Mouse (Mus musculus) midbrain, embryonic 14.5 days (tissue): ENCODE data around the gene Hist2h3c2. TPM values are rescaled to one million over a fixed set of nuclear protein-coding genes. Genes with fewer than 3 reads are reported as not detected.

Experiments
- ATAC-seq: fragments of 200-750 bp; cut with Nextera tagmentation; 2 replicates; pipeline ENCODE4 v1.8.0; 2017; ENCODE audit warnings: moderate number of reproducible peaks, moderate library complexity; ENCODE audit not compliant: low FRiP score, low TSS enrichment
- DNase-seq: peaks from one replicate; pipeline ENCODE4 v3.0.0-alpha.2; 2015
- H3K27ac ChIP-seq: fragments of 300-500 bp; sonication (generic); replicated peaks from 2 replicates; pipeline ENCODE4 v1.5.1; 2014; ENCODE audit warnings: mild to moderate bottlenecking, low read depth, low read length, moderate library complexity
- H3K27me3 ChIP-seq: fragments of 300-500 bp; sonication (generic); 2 replicates; pipeline ENCODE4 v1.6.1; 2014; ENCODE audit warnings: low read length, control low read depth, mixed read lengths; ENCODE audit not compliant: control insufficient read depth, insufficient read depth
- H3K36me3 ChIP-seq: fragments of 300-500 bp; sonication (generic); 2 replicates; pipeline ENCODE4 v1.6.1; 2014; ENCODE audit warnings: low read length, control low read depth; ENCODE audit not compliant: control insufficient read depth, insufficient read depth
- H3K4me1 ChIP-seq: fragments of 300-500 bp; sonication (generic); 2 replicates; pipeline ENCODE4 v1.6.1; 2014; ENCODE audit warnings: mild to moderate bottlenecking, antibody characterized with exemption, low read length, control low read depth; ENCODE audit not compliant: control insufficient read depth, insufficient read depth
- H3K4me2 ChIP-seq: fragments of 300-500 bp; sonication (generic); 2 replicates; pipeline ENCODE4 v1.6.1; 2014; ENCODE audit warnings: mild to moderate bottlenecking, low read length, moderate library complexity
- H3K4me3 ChIP-seq: fragments of 300-500 bp; sonication (generic); replicated peaks from 2 replicates; pipeline ENCODE4 v1.5.1; 2014; ENCODE audit warnings: low read depth, low read length
- H3K9ac ChIP-seq: fragments of 300-500 bp; sonication (generic); replicated peaks from 2 replicates; pipeline ENCODE4 v1.6.1; 2014; ENCODE audit warnings: mild to moderate bottlenecking, low read length, moderate library complexity
- H3K9me3 ChIP-seq: fragments of 300-500 bp; sonication (generic); 2 replicates; pipeline ENCODE4 v1.6.1; 2016; ENCODE audit warnings: low read length, control low read depth, mixed read lengths; ENCODE audit not compliant: control insufficient read depth
- WGBS: fragments of 180-500 bp; shearing (Covaris S2); extraction: QIAGEN DNeasy Blood & Tissue Kit; methylation state at CpG from one replicate; pipeline ENCODE4 v1.1.7; 2014; 5-methylcytosine and 5-hydroxymethylcytosine counted together
- microRNA-seq: library from miRNA; unstranded; fragments of <30 nt; microRNA quantifications from one replicate; pipeline ENCODE4, GENCODE M21; 2016
- polyA plus RNA-seq: library from polyadenylated mRNA; unstranded; fragments of >200 nt; fragmentation: Nextera tagmentation; extraction: Ambion mirVana; gene quantifications from 2 replicates; pipeline ENCODE4 v1.2.1, GENCODE M21; 2014

The Hist2h3c2 gene
- polyA plus RNA-seq, 1 experiment from 2014 or later, result 3.4 TPM

GRCm38 (mm10) chr3:96198181-96198580 is 40.7 kb downstream of the Hist2h3c2 start:
- DNase-seq, result peak; percentile 50
- Histone ChIP-seq H3K9me3 (no peaks in the 10 kb centered on the region), H3K27me3 (no peaks in the 10 kb centered on the region), H3K27ac (0 out of 2 replicates have a peak overlapping the region, but pooled peaks have one; percentile 22), H3K36me3 (peaks cover 20% of the 10 kb centered on the region), H3K9ac (peak overlapping the region; percentile 28; the same call in 1 of the 2 replicates), H3K4me3 (peak overlapping the region; percentile 60), H3K4me2 (peak overlapping the region; percentile 98), H3K4me1 (peaks cover 15% of the 10 kb centered on the region)
- ATAC-seq, result no peak
- 2% methylated on average over 6 of the region's 6 CpGs for WGBS

DNA sequence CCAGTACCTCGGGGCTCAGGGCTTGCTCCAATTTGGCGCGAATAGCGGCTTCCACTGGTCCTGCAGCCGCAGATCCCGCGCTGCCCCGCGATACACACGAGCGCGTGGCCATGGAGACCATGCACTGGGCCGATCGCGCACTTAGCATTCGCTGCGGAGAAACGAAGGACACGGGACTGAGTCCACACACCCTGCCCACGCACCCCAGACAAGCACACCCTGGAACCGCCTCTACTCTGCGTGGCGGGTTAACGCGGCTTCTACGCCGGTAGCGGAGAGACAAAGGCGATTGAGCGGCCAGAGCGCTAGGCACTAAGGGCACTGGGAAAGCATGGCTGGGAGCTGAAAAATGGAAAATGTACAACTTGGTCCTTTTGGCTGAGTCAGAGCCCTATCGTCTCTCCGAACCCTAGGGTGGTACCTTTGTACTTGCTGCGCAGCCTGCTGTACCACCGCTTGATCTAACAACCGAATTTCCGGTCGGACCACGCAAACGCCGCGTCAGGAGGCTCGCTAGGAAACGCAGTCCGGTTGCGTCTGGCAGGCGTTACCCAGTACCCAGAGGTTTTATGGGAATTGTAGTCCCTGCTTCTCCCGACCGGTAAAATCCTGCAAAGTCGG is 41.7 kb downstream of the Hist2h3c2 start:
- ATAC-seq (peak; percentile 94), DNase-seq (peak; percentile 96)
- WGBS, result under 1% methylated on average over 50 of the region's 50 CpGs
- Histone ChIP-seq H3K4me1 (peaks cover 15% of the 10 kb centered on the region), H3K9ac (peak overlapping the region; percentile 91), H3K4me2 (peak overlapping the region; percentile 98), H3K27ac (peak overlapping the region; percentile 98), H3K27me3 (no peaks in the 10 kb centered on the region), H3K9me3 (no peaks in the 10 kb centered on the region), H3K36me3 (peaks cover 29% of the 10 kb centered on the region), H3K4me3 (peak overlapping the region; percentile 60)

GRCm38 (mm10) chr3:96196437-96197128 is 42.3 kb downstream of the Hist2h3c2 start:
- Histone ChIP-seq H3K27ac (peak overlapping the region; percentile 98), H3K27me3 (no peaks in the 10 kb centered on the region), H3K4me3 (peak overlapping the region; percentile 60), H3K4me1 (peaks cover 15% of the 10 kb centered on the region), H3K9ac (peak overlapping the region; percentile 91), H3K9me3 (no peaks in the 10 kb centered on the region), H3K36me3 (peaks cover 35% of the 10 kb centered on the region), H3K4me2 (peak overlapping the region; percentile 98)
- no peak for DNase-seq
- WGBS, result 20% methylated on average over 27 of the region's 27 CpGs
- ATAC-seq, result peak; percentile 7; the same call in 1 of the 2 replicates

DNA sequence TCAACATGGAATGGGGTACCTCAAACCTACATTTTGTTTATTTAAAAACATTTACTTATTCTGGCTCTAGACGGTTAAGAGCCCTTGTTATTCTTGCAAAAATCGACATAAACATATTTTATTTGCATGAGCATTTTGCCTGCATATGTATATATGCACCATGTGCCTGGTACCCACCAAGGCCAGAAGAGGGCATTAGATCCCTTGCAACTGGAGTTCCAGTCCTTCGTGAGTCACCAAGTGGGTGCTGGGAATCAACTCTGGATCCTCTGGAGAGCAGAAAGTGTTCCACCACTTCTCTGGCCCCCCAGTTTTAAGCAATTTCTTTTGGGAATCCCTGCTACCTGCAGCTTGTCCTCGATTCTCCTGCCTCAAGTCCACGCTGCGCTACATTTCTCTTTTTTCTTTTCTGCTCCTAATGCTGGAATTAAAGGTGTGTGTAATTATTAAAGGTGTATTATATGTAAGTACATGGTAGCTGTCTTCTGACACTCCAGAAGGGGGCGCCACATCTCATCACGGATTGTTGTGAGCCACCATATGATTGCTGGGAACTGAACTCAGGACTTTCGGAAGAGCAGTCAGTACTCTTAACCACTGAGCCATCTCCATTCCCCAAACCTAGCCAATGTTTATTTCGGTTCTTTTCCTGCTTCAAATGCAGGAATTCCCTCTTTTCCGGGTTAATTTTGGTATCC is 43.2 kb downstream of the Hist2h3c2 start:
- H3K9me3 ChIP-seq, result no peaks in the 10 kb centered on the region
- 96% methylated on average over 11 of the region's 11 CpGs for WGBS
- peaks cover 15% of the 10 kb centered on the region for H3K4me1 ChIP-seq
- peaks cover 42% of the 10 kb centered on the region for H3K36me3 ChIP-seq
- H3K9ac ChIP-seq, result no peak overlapping the region
- H3K27ac ChIP-seq, result no peak overlapping the region
- DNase-seq (no peak), ATAC-seq (no peak)
- peak overlapping the region; percentile 98 for H3K4me2 ChIP-seq
- peak overlapping the region; percentile 60; the same call in 1 of the 2 replicates for H3K4me3 ChIP-seq
- H3K27me3 ChIP-seq, result no peaks in the 10 kb centered on the region

DNA sequence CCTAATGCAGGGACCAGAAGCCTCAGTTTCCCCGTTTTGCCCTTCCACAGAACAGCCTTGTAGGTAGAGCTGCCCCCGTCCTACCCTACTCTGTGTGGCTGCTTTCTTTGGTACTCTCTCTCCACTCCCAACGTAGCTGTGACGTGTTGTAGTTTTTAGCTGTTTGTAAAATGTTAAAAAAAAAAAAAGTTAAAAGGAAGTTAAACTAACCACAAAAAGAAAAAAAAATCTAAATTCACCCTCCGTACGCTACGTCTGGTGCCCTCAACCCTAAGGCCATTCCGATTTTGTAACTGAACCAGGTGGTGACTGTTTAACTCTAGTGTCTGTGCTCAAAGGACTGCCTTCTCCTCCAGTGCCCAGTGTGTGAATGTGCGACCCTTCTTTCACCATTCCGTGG is 44.0 kb downstream of the Hist2h3c2 start:
- H3K36me3 ChIP-seq, result peaks cover 50% of the 10 kb centered on the region
- H3K4me2 ChIP-seq, result no peak overlapping the region
- 89% methylated on average over 10 of the region's 10 CpGs for WGBS
- ATAC-seq (no peak), DNase-seq (no peak)
- H3K9ac ChIP-seq, result no peak overlapping the region
- H3K4me1 ChIP-seq, result peaks cover 15% of the 10 kb centered on the region
- H3K9me3 ChIP-seq, result no peaks in the 10 kb centered on the region
- no peak overlapping the region for H3K27ac ChIP-seq
- no peak overlapping the region for H3K4me3 ChIP-seq
- H3K27me3 ChIP-seq, result no peaks in the 10 kb centered on the region

DNA sequence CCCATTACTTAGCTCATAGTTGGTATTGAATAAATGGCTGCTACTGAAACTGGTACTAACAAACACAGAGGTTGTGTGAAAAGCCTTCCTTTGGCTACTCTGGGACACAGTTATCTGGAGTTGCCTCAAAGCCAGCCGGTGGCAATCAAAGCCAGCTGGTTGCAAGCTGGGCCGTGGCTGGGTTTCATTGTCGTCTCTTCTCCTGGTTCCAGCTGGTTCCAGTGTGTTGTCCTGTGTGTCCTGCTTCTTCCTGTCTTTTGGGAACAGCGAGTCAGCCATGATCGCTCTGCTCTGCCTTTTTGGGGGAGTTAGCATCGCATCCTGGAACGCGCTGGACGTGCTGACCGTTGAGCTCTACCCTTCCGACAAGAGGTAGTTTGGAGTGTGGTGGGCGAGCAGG is 46.0 kb downstream of the Hist2h3c2 start:
- DNase-seq (no peak), ATAC-seq (no peak)
- Histone ChIP-seq H3K9ac (no peak overlapping the region), H3K4me1 (peaks cover 12% of the 10 kb centered on the region), H3K27me3 (no peaks in the 10 kb centered on the region), H3K27ac (no peak overlapping the region), H3K36me3 (peaks cover 67% of the 10 kb centered on the region), H3K4me2 (no peak overlapping the region), H3K9me3 (no peaks in the 10 kb centered on the region), H3K4me3 (no peak overlapping the region)
- WGBS, result 74% methylated on average over 12 of the region's 12 CpGs

Small RNA genes within 50 kb of the gene (microRNA-seq; reads per million reads assigned to microRNA genes)
- gene Gm44492, result not detected
- gene Gm47311, result not detected
- not detected for gene Gm47313

Other genes with a start within 250 kb of the Hist2h3c2 start
- 63.5 and 70.6 TPM in 2 replicates for gene Plekho1, start 243.1 kb downstream of the Hist2h3c2 start, polyA plus RNA-seq
- 46.4 and 54.6 TPM in 2 replicates for gene Vps45, start 180.7 kb downstream of the Hist2h3c2 start, polyA plus RNA-seq
- 5.3 and 6.1 TPM in 2 replicates for gene Otud7b, start 134.6 kb downstream of the Hist2h3c2 start, polyA plus RNA-seq
- gene Mtmr11, start 77.1 kb downstream of the Hist2h3c2 start, polyA plus RNA-seq, result 6.1 and 11.8 TPM in 2 replicates
- gene Sf3b4, start 66.8 kb downstream of the Hist2h3c2 start, polyA plus RNA-seq, result 146 and 148 TPM in 2 replicates
- 91.6 and 120 TPM in 2 replicates for gene Sv2a, start 58.0 kb downstream of the Hist2h3c2 start, polyA plus RNA-seq
- 63.0 and 69.6 TPM in 2 replicates for gene Bola1, start 19.4 kb downstream of the Hist2h3c2 start, polyA plus RNA-seq
- not detected in 2 replicates for gene Hist2h2ab, start 19.3 kb downstream of the Hist2h3c2 start, polyA plus RNA-seq
- gene Hist2h2ac, start 18.2 kb downstream of the Hist2h3c2 start, polyA plus RNA-seq, result 1.7 and 2.8 TPM in 2 replicates
- gene Hist2h2be, start 18.0 kb downstream of the Hist2h3c2 start, polyA plus RNA-seq, result 4.8 and 5.9 TPM in 2 replicates
- gene Hist2h2aa2, start 1.1 kb upstream of the Hist2h3c2 start, polyA plus RNA-seq, result 55.4 and 76.9 TPM in 2 replicates
- 24.7 and 32.0 TPM in 2 replicates for gene Hist2h2aa1, start 6.4 kb upstream of the Hist2h3c2 start, polyA plus RNA-seq
- 1.0 TPM in 1 of 2 replicates, not detected in the other for gene Hist2h3c1, start 7.6 kb upstream of the Hist2h3c2 start, polyA plus RNA-seq
- gene Hist2h4, start 24.2 kb upstream of the Hist2h3c2 start, polyA plus RNA-seq, result 5.2 TPM in 2 replicates
- 19.3 and 20.1 TPM in 2 replicates for gene Hist2h3b, start 29.5 kb upstream of the Hist2h3c2 start, polyA plus RNA-seq
- gene Hist2h2bb, start 30.6 kb upstream of the Hist2h3c2 start, polyA plus RNA-seq, result 4.9 and 5.4 TPM in 2 replicates
- gene Fcgr1, start 54.8 kb upstream of the Hist2h3c2 start, polyA plus RNA-seq, result 0.27 and 4.8 TPM in 2 replicates
- not detected in 2 replicates for gene BC107364, start 213.2 kb upstream of the Hist2h3c2 start, polyA plus RNA-seq